Mouse (Mus musculus): ENCODE measurements around the gene Nr1d1. TPM values are rescaled to one million over a fixed set of nuclear protein-coding genes. Genes with fewer than 3 reads are reported as not detected.

Nr1d1 gene
- polyA plus RNA-seq, 1 experiment from 2014 or later: 2.3 TPM

GRCm38 (mm10) chr11:98734020-98734419 lies 41.1 kb downstream of the Nr1d1 start:
- no peak for ATAC-seq
- Histone ChIP-seq H3K27me3 (replicated peaks; ENCODE audit: control insufficient read depth, insufficient read depth, low read length) (no peaks in the 10 kb centered on the region), H3K4me3 (ENCODE audit: low read length) (no peak overlapping the region), H3K9ac (ENCODE audit: low read depth, low read length) (no peak overlapping the region), H3K9me3 (ENCODE audit: control insufficient read depth, low read length) (peaks cover 6% of the 10 kb centered on the region), H3K36me3 (ENCODE audit: control insufficient read depth, insufficient read depth, low read length) (no peaks in the 10 kb centered on the region), H3K4me2 (ENCODE audit: low read depth, low read length) (no peak overlapping the region), H3K4me1 (ENCODE audit: control insufficient read depth, insufficient read depth, low read length) (peaks cover 2% of the 10 kb centered on the region; the same call in 1 of the 2 replicates), H3K27ac (ENCODE audit: low read length) (no peak overlapping the region)
- whole genome bisulfite sequencing: 84% methylated on average over 3 of the region's 3 CpGs

GRCm38 (mm10) chr11:98731134-98731533 lies 44.0 kb downstream of the Nr1d1 start:
- WGBS: 48% methylated on average over 5 of the region's 5 CpGs
- Histone ChIP-seq H3K36me3 (ENCODE audit: control insufficient read depth, insufficient read depth, low read length) (no peaks in the 10 kb centered on the region), H3K4me2 (ENCODE audit: low read depth, low read length) (no peak overlapping the region), H3K9ac (ENCODE audit: low read depth, low read length) (no peak overlapping the region), H3K4me3 (ENCODE audit: low read length) (no peak overlapping the region), H3K27me3 (replicated peaks; ENCODE audit: control insufficient read depth, insufficient read depth, low read length) (no peaks in the 10 kb centered on the region), H3K4me1 (ENCODE audit: control insufficient read depth, insufficient read depth, low read length) (peaks cover 7% of the 10 kb centered on the region), H3K27ac (ENCODE audit: low read length) (peak overlapping the region; percentile 28; the same call in 1 of the 2 replicates), H3K9me3 (ENCODE audit: control insufficient read depth, low read length) (peaks cover 6% of the 10 kb centered on the region)
- peak; percentile 12; the same call in 1 of the 2 replicates for ATAC-seq

GRCm38 (mm10) chr11:98730727-98731126 lies 44.4 kb downstream of the Nr1d1 start:
- Histone ChIP-seq H3K4me3 (ENCODE audit: low read length) (no peak overlapping the region), H3K9ac (ENCODE audit: low read depth, low read length) (no peak overlapping the region), H3K27me3 (replicated peaks; ENCODE audit: control insufficient read depth, insufficient read depth, low read length) (no peaks in the 10 kb centered on the region), H3K27ac (ENCODE audit: low read length) (peak overlapping the region; percentile 15; the same call in 1 of the 2 replicates), H3K36me3 (ENCODE audit: control insufficient read depth, insufficient read depth, low read length) (no peaks in the 10 kb centered on the region), H3K4me2 (ENCODE audit: low read depth, low read length) (no peak overlapping the region), H3K9me3 (ENCODE audit: control insufficient read depth, low read length) (peaks cover 6% of the 10 kb centered on the region), H3K4me1 (ENCODE audit: control insufficient read depth, insufficient read depth, low read length) (peaks cover 7% of the 10 kb centered on the region)
- ATAC-seq: no peak
- WGBS: 65% methylated on average over 4 of the region's 4 CpGs

GRCm38 (mm10) chr11:98729119-98729588 lies 46.0 kb downstream of the Nr1d1 start, which contains the start of gene Med24:
Gene Med24 (minus strand): TSS chr11:98729435.
- Histone ChIP-seq H3K9ac (ENCODE audit: low read depth, low read length) (peak within 1 kb of the TSS; percentile 72), H3K27ac (ENCODE audit: low read length) (peak within 1 kb of the TSS; percentile 38; the same call in 1 of the 2 replicates), H3K4me2 (ENCODE audit: low read depth, low read length) (peak within 1 kb of the TSS; percentile 65), H3K36me3 (ENCODE audit: control insufficient read depth, insufficient read depth, low read length) (no peaks in the 10 kb centered on the region), H3K9me3 (ENCODE audit: control insufficient read depth, low read length) (peaks cover 2% of the 10 kb centered on the region), H3K4me3 (ENCODE audit: low read length) (peak within 1 kb of the TSS; percentile 73), H3K27me3 (replicated peaks; ENCODE audit: control insufficient read depth, insufficient read depth, low read length) (no peaks in the 10 kb centered on the region), H3K4me1 (ENCODE audit: control insufficient read depth, insufficient read depth, low read length) (peaks cover 7% of the 10 kb centered on the region)
- peak; percentile 94 for ATAC-seq
- under 1% methylated on average over 16 of the region's 16 CpGs for WGBS

- Histone ChIP-seq H3K4me2 (ENCODE audit: low read depth, low read length) (no peak overlapping the region), H3K9ac (ENCODE audit: low read depth, low read length) (no peak overlapping the region), H3K4me1 (ENCODE audit: control insufficient read depth, insufficient read depth, low read length) (peaks cover 16% of the 10 kb centered on the region), H3K4me3 (ENCODE audit: low read length) (no peak overlapping the region), H3K27ac (ENCODE audit: low read length) (no peak overlapping the region), H3K9me3 (ENCODE audit: control insufficient read depth, low read length) (no peaks in the 10 kb centered on the region), H3K27me3 (replicated peaks; ENCODE audit: control insufficient read depth, insufficient read depth, low read length) (no peaks in the 10 kb centered on the region), H3K36me3 (ENCODE audit: control insufficient read depth, insufficient read depth, low read length) (no peaks in the 10 kb centered on the region)
- 90% methylated on average over 15 of the region's 15 CpGs for WGBS
- ATAC-seq: no peak
These were observed 49.1 kb downstream of the Nr1d1 start for GRCm38 (mm10) chr11:98725926-98726506.

GRCm38 (mm10) chr11:98723098-98723497 lies 52.0 kb downstream of the Nr1d1 start:
- H3K27me3 ChIP-seq (replicated peaks; ENCODE audit: control insufficient read depth, insufficient read depth, low read length): no peaks in the 10 kb centered on the region
- H3K27ac ChIP-seq (ENCODE audit: low read length): no peak overlapping the region
- H3K9me3 ChIP-seq (ENCODE audit: control insufficient read depth, low read length): no peaks in the 10 kb centered on the region
- H3K4me3 ChIP-seq (ENCODE audit: low read length): no peak overlapping the region
- H3K4me2 ChIP-seq (ENCODE audit: low read depth, low read length): no peak overlapping the region
- ATAC-seq: no peak
- H3K9ac ChIP-seq (ENCODE audit: low read depth, low read length): no peak overlapping the region
- H3K4me1 ChIP-seq (ENCODE audit: control insufficient read depth, insufficient read depth, low read length): peaks cover 10% of the 10 kb centered on the region
- 78% methylated on average over 7 of the region's 7 CpGs for WGBS
- no peaks in the 10 kb centered on the region for H3K36me3 ChIP-seq (ENCODE audit: control insufficient read depth, insufficient read depth, low read length)

GRCm38 (mm10) chr11:98721458-98722226 lies 53.5 kb downstream of the Nr1d1 start:
- Histone ChIP-seq H3K9me3 (ENCODE audit: control insufficient read depth, low read length) (no peaks in the 10 kb centered on the region), H3K36me3 (ENCODE audit: control insufficient read depth, insufficient read depth, low read length) (peaks cover 2% of the 10 kb centered on the region; the same call in 1 of the 2 replicates), H3K4me2 (ENCODE audit: low read depth, low read length) (no peak overlapping the region), H3K27me3 (replicated peaks; ENCODE audit: control insufficient read depth, insufficient read depth, low read length) (no peaks in the 10 kb centered on the region), H3K9ac (ENCODE audit: low read depth, low read length) (no peak overlapping the region), H3K4me1 (ENCODE audit: control insufficient read depth, insufficient read depth, low read length) (peaks cover 11% of the 10 kb centered on the region), H3K27ac (ENCODE audit: low read length) (peak overlapping the region; percentile 54), H3K4me3 (ENCODE audit: low read length) (no peak overlapping the region)
- peak; percentile 36 for ATAC-seq
- WGBS: 51% methylated on average over 24 of the region's 24 CpGs

GRCm38 (mm10) chr11:98720756-98721155 lies 54.4 kb downstream of the Nr1d1 start:
- Histone ChIP-seq H3K27ac (ENCODE audit: low read length) (no peak overlapping the region), H3K9ac (ENCODE audit: low read depth, low read length) (no peak overlapping the region), H3K4me1 (ENCODE audit: control insufficient read depth, insufficient read depth, low read length) (peaks cover 11% of the 10 kb centered on the region), H3K9me3 (ENCODE audit: control insufficient read depth, low read length) (no peaks in the 10 kb centered on the region), H3K36me3 (ENCODE audit: control insufficient read depth, insufficient read depth, low read length) (peaks cover 2% of the 10 kb centered on the region; the same call in 1 of the 2 replicates), H3K27me3 (replicated peaks; ENCODE audit: control insufficient read depth, insufficient read depth, low read length) (no peaks in the 10 kb centered on the region), H3K4me3 (ENCODE audit: low read length) (no peak overlapping the region), H3K4me2 (ENCODE audit: low read depth, low read length) (no peak overlapping the region)
- WGBS: 73% methylated on average over 2 of the region's 2 CpGs
- no peak for ATAC-seq

All from intestine, embryonic 16.5 days (tissue).